Mouse (Mus musculus): ENCODE measurements around the gene Tanc1.

DNA sequence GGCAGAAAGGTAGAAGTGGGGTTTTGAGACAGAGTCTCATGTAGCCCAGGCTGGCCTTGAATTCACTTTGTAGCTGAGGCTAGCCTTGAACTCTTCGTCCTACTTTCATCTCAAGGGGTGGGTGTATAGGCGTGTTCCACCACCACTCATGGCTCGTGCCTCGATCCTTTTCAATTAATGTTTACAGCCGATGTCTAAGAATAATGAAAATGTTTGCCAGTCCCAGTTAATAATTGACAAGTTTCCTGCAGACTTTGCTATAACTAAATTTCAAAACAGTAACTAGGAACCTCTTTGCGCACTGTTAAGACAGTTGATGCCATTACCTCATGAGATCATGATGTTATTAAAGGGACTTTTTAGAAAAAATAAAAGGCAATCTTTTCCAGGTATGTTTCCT lies 13.6 kb upstream of the Tanc1 start:
- no peak for TF ChIP-seq CTCF (IDR thresholded peaks at IDR 0.05; ENCODE audit: borderline replicate concordance, extremely low read depth, insufficient read depth, insufficient read length)
- no peak for TF ChIP-seq POLR2A (IDR thresholded peaks at IDR 0.05; ENCODE audit: borderline replicate concordance, extremely low read depth, insufficient read depth, insufficient read length, poor library complexity, severe bottlenecking)

Measured in brain, embryonic 14.5 days (tissue).